Mouse (Mus musculus): Measurements from ENCODE around the gene Zfp60. TPM values are rescaled to one million over a fixed set of nuclear protein-coding genes. Genes with fewer than 3 reads are reported as not detected.

Gene Zfp60
- total and polyA plus RNA-seq, 2 experiments, result 1.1 to 6.1 TPM

DNA sequence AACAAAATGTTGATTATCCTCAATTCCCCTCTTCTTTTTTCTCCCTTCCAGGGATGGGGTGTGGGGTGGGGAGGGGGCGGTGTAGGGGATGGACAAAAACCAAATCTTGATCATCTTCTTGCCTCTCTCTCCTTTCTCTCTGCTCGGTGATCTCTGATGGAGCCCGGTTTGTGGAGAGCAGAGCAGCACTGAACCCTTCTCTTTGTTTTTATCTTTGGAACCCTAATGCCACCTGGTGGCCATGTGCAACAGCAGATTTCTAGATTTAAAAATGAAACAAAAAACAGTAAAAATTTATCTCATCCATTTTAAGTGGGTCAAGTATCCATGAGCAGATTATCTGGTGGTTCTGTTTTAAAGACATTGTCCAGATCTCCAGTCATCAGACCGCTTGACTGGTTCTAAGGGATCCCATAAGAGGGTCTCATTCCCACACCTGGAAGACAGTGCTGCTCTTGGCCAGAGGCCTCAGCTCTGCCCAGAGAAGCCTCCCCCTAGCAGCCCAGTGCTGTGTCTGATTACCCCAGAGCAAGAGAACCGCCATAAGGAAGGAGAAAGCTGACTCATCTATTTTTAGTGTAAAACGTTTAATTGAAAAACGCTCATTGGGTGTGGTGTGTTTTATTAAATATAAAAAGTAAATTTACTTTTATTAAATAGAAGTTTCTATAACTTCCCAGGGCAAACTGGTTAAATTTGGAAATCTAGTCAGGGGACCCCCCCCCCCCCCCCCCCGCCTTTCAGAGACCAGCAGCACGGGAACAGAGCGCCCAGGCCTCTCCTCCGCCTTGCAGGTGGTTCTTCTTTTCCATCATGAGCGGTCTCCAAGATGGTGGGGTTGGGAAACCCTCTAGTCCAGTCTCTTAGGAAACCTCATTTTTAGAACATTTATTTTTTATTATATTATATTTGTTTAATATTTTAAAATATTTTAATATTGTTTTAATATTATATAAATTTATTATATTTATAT is 5.3 kb upstream of the Zfp60 start:
- H3K36me3 ChIP-seq (ENCODE audit: control insufficient read depth, insufficient read depth, low read length), result no peaks in the 10 kb centered on the region
- no peak overlapping the region for H3K4me3 ChIP-seq (ENCODE audit: insufficient read depth, low read depth, low read length)
- 49% methylated on average over 12 of the region's 12 CpGs for WGBS
- TF ChIP-seq CTCF (IDR thresholded peaks at IDR 0.05; ENCODE audit: low read depth, low read length) (peak; percentile 51), POLR2A (IDR thresholded peaks at IDR 0.05; ENCODE audit: extremely low read depth, insufficient read depth, low read length) (no peak)
- no peak overlapping the region for H3K27ac ChIP-seq (replicated peaks; ENCODE audit: insufficient read depth, low read depth, low read length)
- H3K27me3 ChIP-seq (ENCODE audit: control insufficient read depth, insufficient read depth, low read length), result no peaks in the 10 kb centered on the region
- no peak overlapping the region for H3K9ac ChIP-seq (ENCODE audit: low read depth, low read length)
- DNase-seq (ENCODE audit: extremely low read depth, low read depth, low spot score), result peak; percentile 33
- H3K4me1 ChIP-seq (ENCODE audit: control insufficient read depth, insufficient read depth, low read length), result no peaks in the 10 kb centered on the region
- no peaks in the 10 kb centered on the region for H3K79me2 ChIP-seq (ENCODE audit: control insufficient read depth, insufficient read depth, low read length)

DNA sequence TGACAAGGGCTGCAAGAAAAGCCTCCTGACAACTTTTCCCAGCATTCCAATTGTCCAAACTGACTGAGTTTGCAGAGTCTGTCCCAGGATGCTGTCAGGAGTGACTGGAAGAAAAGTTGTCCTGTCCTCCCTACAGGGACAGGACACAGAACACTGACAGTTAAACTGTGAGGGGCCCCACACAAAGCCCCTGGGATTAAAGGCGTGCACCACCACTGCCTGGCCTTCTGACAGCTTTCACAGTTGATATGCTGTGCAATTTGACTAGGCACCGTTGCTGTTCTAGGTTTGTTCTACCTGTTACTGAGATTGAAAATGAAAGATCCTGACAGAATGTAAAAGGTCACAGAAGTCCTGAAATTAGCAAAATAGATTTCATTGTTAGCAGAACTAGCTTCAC is 3.7 kb upstream of the Zfp60 start:
- H3K27me3 ChIP-seq (ENCODE audit: control insufficient read depth, insufficient read depth, low read length), result no peaks in the 10 kb centered on the region
- H3K9ac ChIP-seq (ENCODE audit: low read depth, low read length), result no peak overlapping the region
- TF ChIP-seq CTCF (IDR thresholded peaks at IDR 0.05; ENCODE audit: low read depth, low read length) (no peak), POLR2A (IDR thresholded peaks at IDR 0.05; ENCODE audit: extremely low read depth, insufficient read depth, low read length) (no peak)
- no peaks in the 10 kb centered on the region for H3K36me3 ChIP-seq (ENCODE audit: control insufficient read depth, insufficient read depth, low read length)
- no peak overlapping the region for H3K4me3 ChIP-seq (ENCODE audit: insufficient read depth, low read depth, low read length)
- 64% methylated on average over 2 of the region's 2 CpGs for WGBS
- no peak overlapping the region for H3K27ac ChIP-seq (replicated peaks; ENCODE audit: insufficient read depth, low read depth, low read length)
- H3K4me1 ChIP-seq (ENCODE audit: control insufficient read depth, insufficient read depth, low read length), result peaks cover 3% of the 10 kb centered on the region; the same call in 1 of the 2 replicates
- no peak for DNase-seq (ENCODE audit: extremely low read depth, low read depth, low spot score)
- H3K79me2 ChIP-seq (ENCODE audit: control insufficient read depth, insufficient read depth, low read length), result peaks cover 6% of the 10 kb centered on the region; the same call in 1 of the 2 replicates

DNA sequence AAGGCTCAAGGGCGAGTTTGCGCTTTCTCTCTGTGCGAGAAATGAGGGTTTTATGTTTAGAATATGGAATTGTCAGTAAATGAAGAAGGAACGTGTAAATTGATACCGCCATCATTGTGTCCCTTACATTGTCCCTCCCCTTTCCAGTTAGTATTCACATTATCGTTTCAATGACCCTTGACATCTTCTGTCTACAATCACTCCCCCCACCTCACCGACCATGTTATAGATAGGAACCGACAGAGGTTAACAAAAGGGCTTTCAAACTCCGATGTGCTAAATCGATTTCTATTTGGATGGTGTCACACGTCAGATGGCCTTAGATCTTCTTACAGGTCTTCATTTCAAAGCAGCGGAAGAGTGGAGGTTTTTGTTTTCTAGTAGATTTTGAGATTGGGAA is 757 bp downstream of the Zfp60 start:
- peaks cover 3% of the 10 kb centered on the region; the same call in 1 of the 2 replicates for H3K4me1 ChIP-seq (ENCODE audit: control insufficient read depth, insufficient read depth, low read length)
- H3K9ac ChIP-seq (ENCODE audit: low read depth, low read length), result peak overlapping the region; percentile 82
- peaks cover 25% of the 10 kb centered on the region; the same call in 1 of the 2 replicates for H3K79me2 ChIP-seq (ENCODE audit: control insufficient read depth, insufficient read depth, low read length)
- peak; percentile 26 for DNase-seq (ENCODE audit: extremely low read depth, low read depth, low spot score)
- H3K36me3 ChIP-seq (ENCODE audit: control insufficient read depth, insufficient read depth, low read length), result no peaks in the 10 kb centered on the region
- H3K27me3 ChIP-seq (ENCODE audit: control insufficient read depth, insufficient read depth, low read length), result no peaks in the 10 kb centered on the region
- peak overlapping the region; percentile 59 for H3K27ac ChIP-seq (replicated peaks; ENCODE audit: insufficient read depth, low read depth, low read length)
- H3K4me3 ChIP-seq (ENCODE audit: insufficient read depth, low read depth, low read length), result peak overlapping the region; percentile 77
- 4% methylated on average over 12 of the region's 12 CpGs for WGBS
- no peak for TF ChIP-seq CTCF (IDR thresholded peaks at IDR 0.05; ENCODE audit: low read depth, low read length)

DNA sequence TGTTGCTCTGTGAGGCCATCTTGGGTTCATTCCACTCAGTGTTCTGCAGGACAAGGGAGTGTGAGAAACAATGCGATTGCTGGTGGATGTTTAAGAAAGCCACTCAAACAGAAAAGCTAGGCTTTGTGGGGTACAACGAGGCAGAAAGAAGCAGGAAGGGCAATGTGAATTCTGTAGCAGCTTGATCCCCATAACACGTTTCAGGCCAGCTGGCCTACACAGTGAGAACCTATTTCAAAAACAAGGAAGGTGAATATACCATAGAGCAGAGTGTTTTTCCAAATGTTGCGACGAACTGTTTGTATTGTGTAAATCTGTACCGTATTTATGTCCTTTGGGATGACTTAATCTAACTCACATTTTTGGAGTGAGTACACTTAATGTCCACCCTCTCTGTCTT is 1.3 kb downstream of the Zfp60 start:
- WGBS, result 86% methylated on average over 6 of the region's 6 CpGs
- H3K4me3 ChIP-seq (ENCODE audit: insufficient read depth, low read depth, low read length), result no peak overlapping the region

DNA sequence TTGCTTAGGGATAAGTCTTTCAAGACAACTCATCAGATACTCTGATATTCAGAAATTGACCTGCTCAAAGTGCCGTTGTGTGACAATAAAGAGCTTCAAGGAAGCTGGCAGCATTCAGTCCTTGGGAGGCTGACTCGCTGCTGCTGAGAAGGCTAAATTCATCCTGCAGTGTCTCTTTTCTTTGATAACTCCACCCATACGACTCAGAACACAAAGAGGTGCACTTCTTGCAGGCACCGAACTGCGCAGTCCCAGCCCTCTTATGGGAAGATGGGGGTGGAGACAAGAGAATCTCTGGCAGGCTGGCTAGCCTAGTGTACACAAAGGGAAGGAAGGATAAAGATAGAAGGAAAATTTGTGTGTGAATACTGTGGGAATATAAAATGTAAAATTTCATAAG is 4.3 kb downstream of the Zfp60 start:
- 88% methylated on average over 5 of the region's 5 CpGs for WGBS
- TF ChIP-seq POLR2A (IDR thresholded peaks at IDR 0.05; ENCODE audit: extremely low read depth, insufficient read depth, low read length), result no peak
- TF ChIP-seq CTCF (IDR thresholded peaks at IDR 0.05; ENCODE audit: low read depth, low read length), result no peak

More for the DNA sequence above, 1.3 kb downstream of the Zfp60 start:
- peaks cover 25% of the 10 kb centered on the region; the same call in 1 of the 2 replicates for H3K79me2 ChIP-seq (ENCODE audit: control insufficient read depth, insufficient read depth, low read length)
- no peaks in the 10 kb centered on the region for H3K36me3 ChIP-seq (ENCODE audit: control insufficient read depth, insufficient read depth, low read length)
- no peak overlapping the region for H3K9ac ChIP-seq (ENCODE audit: low read depth, low read length)
- no peaks in the 10 kb centered on the region for H3K27me3 ChIP-seq (ENCODE audit: control insufficient read depth, insufficient read depth, low read length)
- H3K4me1 ChIP-seq (ENCODE audit: control insufficient read depth, insufficient read depth, low read length), result peaks cover 3% of the 10 kb centered on the region; the same call in 1 of the 2 replicates
- no peak overlapping the region for H3K27ac ChIP-seq (replicated peaks; ENCODE audit: insufficient read depth, low read depth, low read length)
- no peak for TF ChIP-seq POLR2A (IDR thresholded peaks at IDR 0.05; ENCODE audit: extremely low read depth, insufficient read depth, low read length)
- TF ChIP-seq CTCF (IDR thresholded peaks at IDR 0.05; ENCODE audit: low read depth, low read length), result no peak
- DNase-seq (ENCODE audit: extremely low read depth, low read depth, low spot score), result no peak

More for the DNA sequence above, 4.3 kb downstream of the Zfp60 start:
- peaks cover 3% of the 10 kb centered on the region; the same call in 1 of the 2 replicates for H3K4me1 ChIP-seq (ENCODE audit: control insufficient read depth, insufficient read depth, low read length)
- DNase-seq (ENCODE audit: extremely low read depth, low read depth, low spot score), result no peak
- peaks cover 13% of the 10 kb centered on the region for H3K36me3 ChIP-seq (ENCODE audit: control insufficient read depth, insufficient read depth, low read length)
- no peak overlapping the region for H3K4me3 ChIP-seq (ENCODE audit: insufficient read depth, low read depth, low read length)
- H3K27me3 ChIP-seq (ENCODE audit: control insufficient read depth, insufficient read depth, low read length), result no peaks in the 10 kb centered on the region
- H3K79me2 ChIP-seq (ENCODE audit: control insufficient read depth, insufficient read depth, low read length), result peaks cover 25% of the 10 kb centered on the region; the same call in 1 of the 2 replicates
- H3K27ac ChIP-seq (replicated peaks; ENCODE audit: insufficient read depth, low read depth, low read length), result no peak overlapping the region
- H3K9ac ChIP-seq (ENCODE audit: low read depth, low read length), result no peak overlapping the region

All from liver, adult 2 months (tissue).